Mouse (Mus musculus) embryonic facial prominence, embryonic 15.5 days (tissue): Measurements from ENCODE around the gene Cabp1. TPM values are rescaled to one million over a fixed set of nuclear protein-coding genes. Genes with fewer than 3 reads are reported as not detected.

Experiments
- polyA plus RNA-seq: library from polyadenylated mRNA; unstranded; fragments of >200 nt; fragmentation: Nextera tagmentation; extraction: Ambion mirVana; gene quantifications from 2 replicates; pipeline ENCODE4 v1.2.1, GENCODE M21; 2015

The Cabp1 gene
- polyA plus RNA-seq, 1 experiment from 2014 or later, result 2.6 TPM

Other genes with a start within 250 kb of the Cabp1 start
- gene Hnf1a, start 223.3 kb downstream of the Cabp1 start, polyA plus RNA-seq, result 0.07 TPM in 1 of 2 replicates, not detected in the other
- gene Sppl3, start 183.2 kb downstream of the Cabp1 start, polyA plus RNA-seq, result 20.9 and 24.9 TPM in 2 replicates
- 39.7 and 50.0 TPM in 2 replicates for gene Gm10401, start 96.1 kb downstream of the Cabp1 start, polyA plus RNA-seq
- gene Acads, start 75.0 kb downstream of the Cabp1 start, polyA plus RNA-seq, result 47.8 and 48.2 TPM in 2 replicates
- gene Unc119b, start 59.4 kb downstream of the Cabp1 start, polyA plus RNA-seq, result 41.0 and 42.2 TPM in 2 replicates
- gene Mlec, start 36.2 kb downstream of the Cabp1 start, polyA plus RNA-seq, result 95.1 and 98.4 TPM in 2 replicates
- gene Pop5, start 41.5 kb upstream of the Cabp1 start, polyA plus RNA-seq, result 90.1 and 92.0 TPM in 2 replicates
- gene Rnf10, start 78.5 kb upstream of the Cabp1 start, polyA plus RNA-seq, result 158 and 170 TPM in 2 replicates
- gene Coq5, start 85.3 kb upstream of the Cabp1 start, polyA plus RNA-seq, result 37.3 and 37.6 TPM in 2 replicates
- gene Dynll1, start 106.6 kb upstream of the Cabp1 start, polyA plus RNA-seq, result 1,800 and 1,802 TPM in 2 replicates
- gene Srsf9, start 132.8 kb upstream of the Cabp1 start, polyA plus RNA-seq, result 263 and 264 TPM in 2 replicates
- 28.7 and 33.9 TPM in 2 replicates for gene Gatc, start 146.8 kb upstream of the Cabp1 start, polyA plus RNA-seq
- gene Triap1, start 146.8 kb upstream of the Cabp1 start, polyA plus RNA-seq, result 56.4 and 66.2 TPM in 2 replicates
- 850 and 892 TPM in 2 replicates for gene Cox6a1, start 154.6 kb upstream of the Cabp1 start, polyA plus RNA-seq
- gene Msi1, start 235.2 kb upstream of the Cabp1 start, polyA plus RNA-seq, result 14.1 and 19.1 TPM in 2 replicates